27 mouse cellular contexts compared by ENCODE assay signal in the genomic region with DNA sequence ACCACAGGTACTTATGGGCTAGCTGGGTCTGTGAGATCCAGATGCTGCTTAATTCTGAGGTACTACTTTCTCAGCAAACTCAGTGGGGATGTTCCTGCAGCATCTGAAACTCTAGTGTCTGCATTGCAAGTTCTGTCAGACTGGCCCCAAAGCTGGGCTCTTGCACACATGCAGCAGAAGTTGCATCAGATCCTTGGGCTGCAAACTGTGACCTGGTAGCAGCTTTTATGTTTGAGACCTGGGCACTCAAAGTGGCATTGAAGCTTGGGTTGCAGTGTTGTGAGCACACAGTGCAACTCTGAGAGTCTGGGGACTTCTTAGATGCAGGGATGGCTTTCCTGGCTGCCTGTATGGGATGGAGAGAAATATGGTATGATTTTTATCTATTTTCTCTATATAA. TPM values are rescaled to one million over a fixed set of nuclear protein-coding genes. Genes with fewer than 3 reads are reported as not detected.
"Had no signal": no experiment of that assay in that cellular context is flagged by ENCODE, and none has a peak within 500 bp of the region (broad histone marks: within the 10 kb centered on the region; RNA-seq: fewer than 3 reads in every experiment).

No protein-coding gene starts in this region.

- DNase-seq: liver, postnatal 0 days; lung, adult 2 months; lung, postnatal 14 days; lung, postnatal 36 days; retina, postnatal 1 day; right cerebral cortex, adult 18-20 months; thymus, adult 2 months; thymus, postnatal 25 days; thymus, postnatal 4 days had no signal

- H3K27ac ChIP-seq: lung, embryonic 15.5 days; macrophage; midbrain, embryonic 13.5 days; midbrain, embryonic 15.5 days; neural tube, embryonic 13.5 days; neural tube, embryonic 15.5 days; stomach, embryonic 15.5 days; stomach, postnatal 0 days had no signal

- H3K4me3 ChIP-seq: lung, embryonic 15.5 days; megakaryocyte, embryonic 14.5 days; midbrain, embryonic 13.5 days; midbrain, embryonic 15.5 days; neural tube, embryonic 13.5 days; neural tube, embryonic 15.5 days; stomach, embryonic 15.5 days had no signal

- H3K4me2 ChIP-seq: lung, embryonic 15.5 days; midbrain, embryonic 11.5 days; midbrain, embryonic 13.5 days; midbrain, embryonic 15.5 days; neural tube, embryonic 13.5 days; neural tube, embryonic 15.5 days; stomach, embryonic 15.5 days had no signal

- H3K9me3 ChIP-seq: lung, embryonic 15.5 days; megakaryocyte, embryonic 14.5 days; midbrain, embryonic 13.5 days; midbrain, embryonic 15.5 days; neural tube, embryonic 13.5 days; neural tube, embryonic 15.5 days; stomach, embryonic 15.5 days had no signal

- H3K9ac ChIP-seq: liver, postnatal 0 days; lung, embryonic 15.5 days; midbrain, embryonic 13.5 days; midbrain, embryonic 15.5 days; neural tube, embryonic 13.5 days; neural tube, embryonic 15.5 days; stomach, embryonic 15.5 days had no signal

- H3K4me1 ChIP-seq: lung, embryonic 15.5 days; megakaryocyte, embryonic 14.5 days; midbrain, embryonic 13.5 days; midbrain, embryonic 15.5 days; neural tube, embryonic 13.5 days; neural tube, embryonic 15.5 days; stomach, embryonic 15.5 days had no signal

- H3K27me3 ChIP-seq: lung, embryonic 15.5 days; megakaryocyte, embryonic 14.5 days; midbrain, embryonic 13.5 days; midbrain, embryonic 15.5 days; neural tube, embryonic 13.5 days; neural tube, embryonic 15.5 days; stomach, embryonic 15.5 days had no signal

- H3K36me3 ChIP-seq: lung, embryonic 15.5 days; midbrain, embryonic 13.5 days; midbrain, embryonic 15.5 days; neural tube, embryonic 13.5 days; neural tube, embryonic 15.5 days; stomach, embryonic 15.5 days had no signal

RNA-seq across cellular contexts. Expression of a gene that starts 2.0 kb away (rescaled TPM):
- total RNA-seq: megakaryocyte progenitor cell, adult 5-6 weeks; midbrain, postnatal 0 days; monocyte, adult 5-6 weeks had no signal
- polyA plus RNA-seq: liver, postnatal 0 days; lung, adult 2 months; lung, embryonic 15.5 days; lung, postnatal 0 days; macrophage; midbrain, embryonic 11.5 days; midbrain, embryonic 13.5 days; midbrain, embryonic 15.5 days; midbrain, postnatal 0 days; neural tube, embryonic 11.5 days; neural tube, embryonic 13.5 days; neural tube, embryonic 15.5 days; spleen, adult 2 months; stomach, embryonic 15.5 days; stomach, postnatal 0 days; testis, adult 2 months; thymus, adult 2 months; urinary bladder, adult 2 months had no signal
